Mouse (Mus musculus) adipose tissue, adult 10 weeks (tissue): ENCODE measurements around the gene Mettl25. TPM values are rescaled to one million over a fixed set of nuclear protein-coding genes. Genes with fewer than 3 reads are reported as not detected.

ENCODE experiments used
- polyA plus RNA-seq: library from polyadenylated mRNA; stranded (reverse); fragments of 350-450 nt; fragmentation: Illumina TruSeq; extraction: RNeasy Lipid Tissue Mini Kit (QIAGEN cat#74804); gene quantifications from one replicate; pipeline ENCODE4 v1.2.3, GENCODE M21; 2014; ENCODE audit warnings: low read depth, low replicate concordance

Gene Mettl25
- 7.2 TPM for polyA plus RNA-seq

GRCm38 (mm10) chr10:105840928-105841888, at the start of gene Mettl25, which contains the start of gene Ccdc59:
Gene Mettl25, minus strand, starts transcription at chr10:105841380.
Gene Ccdc59, plus strand, starts transcription at chr10:105841067.

Other genes with a start within 250 kb of the Mettl25 start
- gene Ccdc59, start 313 bp downstream of the Mettl25 start, polyA plus RNA-seq = 22.4 TPM